Mouse (Mus musculus) heart, postnatal 36 days (tissue): ENCODE data around the gene Trim38. TPM values are rescaled to one million over a fixed set of nuclear protein-coding genes. Genes with fewer than 3 reads are reported as not detected.
"Not testable (repeated sequence)": the region's sequence is repeated elsewhere in the genome, so short reads cannot be mapped to it uniquely, and the experiment has no call there.

ENCODE experiments used
- DNase-seq, 2 experiments: peaks; one replicate each; pipeline ENCODE4 v3.0.0; 2021 to 2022
- intact Hi-C: fragments of 180-260 bp; cut with DNase I; formaldehyde crosslinking; loops from one replicate; pipeline ENCODE4 v1.15.1; 2025
- total RNA-seq, 2 experiments: library from RNA; stranded (reverse); gene quantifications; 2 replicates each; pipeline ENCODE4 v1.2.3; 2021

Trim38 gene
- total RNA-seq: not detected

DNA sequence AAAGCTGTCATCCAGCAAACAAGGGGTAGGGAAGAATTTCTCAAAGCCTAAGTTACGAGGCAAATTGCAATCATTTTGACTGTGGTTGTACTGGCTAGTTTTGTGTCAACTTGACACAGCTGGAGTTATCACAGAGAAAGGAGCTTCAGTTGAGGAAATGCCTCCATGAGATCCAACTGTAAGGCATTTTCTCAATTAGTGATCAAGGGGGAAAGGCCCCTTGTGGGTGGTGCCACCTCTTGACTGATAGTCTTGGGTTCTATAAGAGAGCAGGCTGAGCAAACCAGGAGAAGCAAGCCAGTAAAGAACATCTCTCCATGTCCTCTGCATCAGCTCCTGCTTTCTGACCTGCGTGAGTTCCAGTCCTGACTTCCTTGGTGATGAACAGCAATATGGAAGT lies at the start of gene Trim38:
Trim38 (plus strand) TSS at position 301 of the 400 bp plus-strand sequence.
- not testable (repeated sequence) for DNase-seq
- intact Hi-C loops: loop anchor here (10.0 kb wide), 1 partner anchor 405 kb away; the partner anchor contains the start of gene Zfp322a

- intact Hi-C loops: no loop called here
- DNase-seq: no peak
Measured at GRCm38 (mm10) chr13:23724239-23724638, 45.5 kb upstream of the Trim38 start.

DNA sequence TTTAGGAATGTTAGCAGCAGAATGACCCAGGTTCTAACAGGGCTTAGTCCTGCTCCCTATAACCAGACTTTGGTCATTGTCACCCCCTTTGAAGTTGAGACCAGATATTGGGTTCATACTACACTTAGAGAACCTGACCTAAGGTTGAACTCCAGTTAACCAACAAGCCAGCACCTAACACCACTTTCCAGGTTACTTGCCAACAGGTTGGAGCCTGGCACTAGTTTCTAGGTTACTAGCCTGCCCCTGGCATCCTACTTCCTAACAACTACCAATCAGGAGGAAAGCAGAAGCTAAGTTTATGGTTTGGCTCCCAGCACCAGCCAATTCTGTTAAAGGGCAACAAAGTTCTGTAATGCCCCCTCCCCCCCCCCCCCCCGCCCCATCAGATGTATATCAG lies 44.5 kb upstream of the Trim38 start:
- intact Hi-C loops: no loop called here
- no peak for DNase-seq

- intact Hi-C loops: no loop called here
- no peak for DNase-seq
Measured at GRCm38 (mm10) chr13:23728472-23729191, 41.1 kb upstream of the Trim38 start.

DNA sequence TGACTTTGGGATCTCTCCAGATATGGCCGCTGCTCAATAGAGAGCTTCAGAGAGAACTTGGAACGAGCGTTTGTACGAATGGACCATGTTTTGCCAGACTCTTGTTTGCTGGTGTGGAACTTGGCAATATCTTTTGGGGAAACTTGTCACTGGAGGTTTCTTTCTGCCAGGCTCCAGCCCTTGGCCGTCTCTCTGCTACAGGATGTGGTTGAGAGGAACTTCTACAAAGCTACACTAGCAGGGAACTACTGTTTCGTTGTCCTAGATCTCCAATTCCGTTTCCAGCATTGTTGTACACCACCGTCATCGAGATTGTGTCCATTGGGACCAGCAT lies 40.6 kb upstream of the Trim38 start:
- DNase-seq: no peak
- intact Hi-C loops: no loop called here

GRCm38 (mm10) chr13:23729706-23730105 lies 40.0 kb upstream of the Trim38 start:
- intact Hi-C loops: no loop called here
- DNase-seq: no peak

DNA sequence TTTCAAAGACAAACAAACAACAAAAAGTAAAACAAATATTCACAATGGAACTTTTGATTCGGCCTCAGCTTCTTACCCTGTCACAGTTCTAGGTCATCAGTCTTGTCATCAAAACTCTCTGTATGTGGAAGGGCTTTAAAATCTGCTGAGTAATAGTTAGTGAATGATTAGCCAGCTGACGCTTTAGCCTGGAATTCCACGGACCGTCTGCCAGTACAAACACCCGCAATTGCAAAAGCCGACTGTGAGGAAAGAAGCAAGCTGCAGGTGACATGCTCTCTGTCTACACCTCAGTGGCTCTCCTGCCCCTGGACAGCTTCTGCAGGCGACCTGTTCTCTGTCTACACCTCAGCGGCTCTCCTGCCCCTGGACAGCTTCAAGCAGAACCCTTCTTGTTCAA lies 39.2 kb upstream of the Trim38 start:
- intact Hi-C loops: no loop called here
- peak in 1 of 2 experiments; percentile 31 for DNase-seq

GRCm38 (mm10) chr13:23732156-23732804 lies 37.4 kb upstream of the Trim38 start:
- intact Hi-C loops: loop anchor here (1.0 kb wide), 1 partner anchor 31 kb away; no protein-coding TSS in a partner anchor
- no peak for DNase-seq

GRCm38 (mm10) chr13:23737091-23737490 lies 32.6 kb upstream of the Trim38 start:
- intact Hi-C loops: loop anchor here (5.0 kb wide), 1 partner anchor 150 kb away; no protein-coding TSS in a partner anchor
- no peak for DNase-seq

DNA sequence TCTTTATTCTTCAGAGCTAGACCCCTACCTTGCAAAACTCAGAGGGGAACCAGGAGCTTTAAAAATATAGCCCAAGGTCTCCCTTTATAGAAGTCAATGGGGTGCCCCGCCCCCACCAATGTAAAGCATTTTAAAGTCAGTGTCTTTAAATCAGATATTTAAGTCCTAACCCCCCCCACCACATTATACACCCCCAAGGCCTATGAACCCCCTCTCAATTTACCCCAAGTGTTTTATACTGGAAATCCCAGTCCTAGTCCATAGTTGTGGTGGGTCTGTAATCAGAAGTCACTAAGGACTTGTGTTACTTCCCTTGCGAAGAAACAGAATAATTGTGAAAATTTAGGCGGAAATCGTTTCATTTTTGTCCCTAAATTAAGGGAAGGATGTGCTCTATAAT lies 31.7 kb upstream of the Trim38 start:
- intact Hi-C loops: loop anchor here (2.0 to 5.0 kb wide), 2 partner anchors 117 to 151 kb away; partner anchors contain the start of gene Hist1h2be
- DNase-seq: no peak

DNA sequence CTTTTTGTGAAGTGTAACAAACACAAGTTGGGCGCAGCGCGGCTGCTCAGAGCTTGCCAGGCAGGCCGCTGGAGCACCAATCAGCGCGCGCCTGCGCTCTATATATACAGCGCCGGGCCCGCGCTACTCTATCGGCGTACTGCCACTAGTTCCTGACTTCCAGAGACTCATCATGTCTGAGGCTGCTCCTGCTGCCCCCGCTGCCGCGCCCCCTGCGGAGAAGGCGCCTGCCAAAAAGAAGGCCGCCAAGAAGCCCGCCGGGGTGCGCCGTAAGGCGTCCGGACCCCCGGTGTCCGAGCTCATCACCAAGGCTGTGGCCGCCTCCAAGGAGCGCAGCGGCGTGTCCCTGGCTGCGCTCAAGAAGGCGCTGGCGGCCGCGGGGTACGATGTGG lies 31.0 kb upstream of the Trim38 start, which contains the start of gene Hist1h1c:
Hist1h1c (plus strand) TSS at position 132 of the 392 bp plus-strand sequence.
- intact Hi-C loops: loop anchor here (2.0 to 5.0 kb wide), 2 partner anchors 118 to 151 kb away; partner anchors contain the start of gene Hist1h2be

GRCm38 (mm10) chr13:23739069-23739921 lies 30.4 kb upstream of the Trim38 start:
- intact Hi-C loops: loop anchor here (2.0 to 5.0 kb wide), 2 partner anchors 118 to 152 kb away; partner anchors contain the start of gene Hist1h2be
- peak; percentile 87 to 91 for DNase-seq

More for the DNA sequence above, 31.0 kb upstream of the Trim38 start, which contains the start of gene Hist1h1c:
- peak; percentile 89 to 93 for DNase-seq

DNA sequence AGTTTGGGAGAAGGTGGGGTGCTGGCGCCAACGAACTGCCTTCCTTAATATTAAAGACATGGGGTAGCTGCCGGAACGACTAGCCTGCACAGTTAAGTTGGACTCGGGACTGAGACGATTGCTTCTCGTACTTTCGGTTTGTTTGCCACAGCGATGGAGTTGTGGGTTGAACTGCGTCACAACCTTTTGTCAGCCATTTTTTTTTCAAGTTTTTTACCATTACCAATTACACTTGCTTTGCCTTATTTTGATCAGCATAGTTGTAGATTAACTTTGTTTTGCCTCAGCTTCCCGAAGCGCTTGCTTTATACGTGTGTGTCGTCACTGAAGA lies 29.8 kb upstream of the Trim38 start:
- intact Hi-C loops: loop anchor here (2.0 to 10.0 kb wide), 6 partner anchors 119 to 1915 kb away; partner anchors contain the start of genes Hist1h2af, Hist1h2ag, Hist1h2be and Hist1h2bj
- DNase-seq: no peak

GRCm38 (mm10) chr13:23740256-23740840 lies 29.4 kb upstream of the Trim38 start:
- intact Hi-C loops: loop anchor here (5.0 to 10.0 kb wide), 4 partner anchors 208 to 1916 kb away; partner anchors contain the start of genes Hist1h2af, Hist1h2ag, Hist1h2bj and Hist1h4h
- DNase-seq: no peak

DNA sequence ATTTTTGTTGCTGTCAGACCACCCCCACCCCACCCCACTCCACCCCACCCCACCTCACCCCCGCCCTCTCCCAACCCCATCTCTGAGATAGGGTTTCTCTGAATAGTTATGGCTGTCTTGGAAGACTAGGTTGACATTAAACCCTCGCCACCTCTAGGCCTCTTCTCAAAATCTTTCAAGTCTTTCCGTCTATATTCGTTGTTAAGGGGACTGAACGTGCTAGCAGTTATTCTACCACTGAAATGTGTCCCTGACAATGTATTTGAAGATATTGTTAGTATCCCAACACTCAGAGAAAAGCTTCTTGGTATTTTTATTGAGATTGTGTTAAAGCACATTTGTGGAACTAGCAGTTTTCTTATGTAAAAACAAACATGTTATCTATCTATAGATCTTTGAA lies 28.8 kb upstream of the Trim38 start:
- DNase-seq: no peak

DNA sequence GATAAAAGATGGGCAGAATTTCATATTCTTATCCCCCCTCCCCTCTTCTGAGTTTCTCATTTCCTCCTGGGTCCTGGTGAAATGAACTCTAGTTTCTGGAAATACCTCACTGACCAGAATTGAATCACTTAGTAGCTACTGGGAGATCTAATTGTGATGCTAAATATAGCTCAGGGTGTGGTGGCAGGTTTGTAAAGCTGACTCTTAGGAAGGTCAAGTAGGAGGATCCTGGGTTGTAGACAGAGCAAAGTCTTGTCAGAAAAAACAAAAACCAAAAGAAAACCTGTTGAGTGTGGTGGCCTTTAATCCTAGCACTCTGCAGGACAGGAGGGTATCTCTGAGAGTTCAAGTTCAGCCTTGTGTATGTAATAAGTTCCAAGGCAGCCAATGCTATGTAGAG lies 27.7 kb upstream of the Trim38 start:
- intact Hi-C loops: loop anchor here (5.0 to 10.0 kb wide), 4 partner anchors 210 to 1917 kb away; partner anchors contain the start of genes Hist1h2af, Hist1h2ag, Hist1h2bj and Hist1h4h

More for the DNA sequence above, 28.8 kb upstream of the Trim38 start:
- intact Hi-C loops: loop anchor here (5.0 to 10.0 kb wide), 4 partner anchors 209 to 1916 kb away; partner anchors contain the start of genes Hist1h2af, Hist1h2ag, Hist1h2bj and Hist1h4h

GRCm38 (mm10) chr13:23743215-23743614 lies 26.5 kb upstream of the Trim38 start:
- intact Hi-C loops: loop anchor here (5.0 to 10.0 kb wide), 4 partner anchors 211 to 1918 kb away; partner anchors contain the start of genes Hist1h2af, Hist1h2ag, Hist1h2bj and Hist1h4h
- DNase-seq: no peak

More for the DNA sequence above, 27.7 kb upstream of the Trim38 start:
- DNase-seq: no peak

DNA sequence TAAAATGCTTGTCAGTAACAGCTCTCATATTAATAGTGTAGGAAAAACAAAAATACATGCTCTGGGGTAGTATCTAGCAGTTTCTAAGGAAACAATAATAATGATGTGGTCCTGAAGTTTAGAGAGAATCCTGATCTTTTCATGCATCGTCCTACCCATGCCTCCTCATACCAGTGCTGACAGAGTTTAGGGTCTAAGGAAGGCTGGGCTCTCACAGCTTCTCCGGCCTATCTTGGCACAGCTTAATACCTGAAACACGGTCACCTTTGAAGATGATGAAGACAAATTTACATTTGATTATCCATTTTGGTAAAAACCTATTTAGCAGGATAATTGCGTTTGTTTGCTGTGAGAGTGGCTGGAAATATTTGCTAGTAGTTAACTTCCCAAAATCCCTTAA lies 25.8 kb upstream of the Trim38 start:
- intact Hi-C loops: loop anchor here (5.0 to 10.0 kb wide), 4 partner anchors 212 to 1919 kb away; partner anchors contain the start of genes Hist1h2af, Hist1h2ag, Hist1h2bj and Hist1h4h
- DNase-seq: no peak
